Mouse (Mus musculus) embryonic facial prominence, embryonic 11.5 days (tissue): ENCODE data around the gene Crtc3. TPM values are rescaled to one million over a fixed set of nuclear protein-coding genes. Genes with fewer than 3 reads are reported as not detected.

Source experiments
- ATAC-seq: fragments of 200-750 bp; cut with Nextera tagmentation; replicated peaks from 2 replicates; pipeline ENCODE4 v1.8.0; 2017; ENCODE audit warnings: low read depth; ENCODE audit not compliant: insufficient number of reproducible peaks, low FRiP score, low TSS enrichment
- DNase-seq: peaks from one replicate; pipeline ENCODE4 v3.0.0-alpha.2; 2015; ENCODE audit warnings: low spot score
- H3K27ac ChIP-seq: fragments of 300-500 bp; sonication (generic); replicated peaks from 2 replicates; pipeline ENCODE4 v1.5.1; 2014; ENCODE audit warnings: mild to moderate bottlenecking, low read depth, low read length, control low read depth
- H3K27me3 ChIP-seq: fragments of 300-500 bp; sonication (generic); 2 replicates; pipeline ENCODE4 v1.6.1; 2014; ENCODE audit warnings: mild to moderate bottlenecking, low read length, moderate library complexity, mixed read lengths; ENCODE audit not compliant: control insufficient read depth, insufficient read depth
- H3K36me3 ChIP-seq: fragments of 300-500 bp; sonication (generic); replicated peaks from 2 replicates; pipeline ENCODE4 v1.6.1; 2014; ENCODE audit warnings: low read depth, mild to moderate bottlenecking, low read length, moderate library complexity, mixed read lengths; ENCODE audit not compliant: control insufficient read depth, insufficient read depth
- H3K4me1 ChIP-seq: fragments of 300-500 bp; sonication (generic); 2 replicates; pipeline ENCODE4 v1.6.1; 2014; ENCODE audit warnings: low read length, mixed read lengths; ENCODE audit not compliant: control insufficient read depth, insufficient read depth
- H3K4me2 ChIP-seq: fragments of 300-500 bp; sonication (generic); 2 replicates; pipeline ENCODE4 v1.6.1; 2014; ENCODE audit warnings: low read depth, mild to moderate bottlenecking, control low read depth, low read length, moderate library complexity
- H3K4me3 ChIP-seq: fragments of 300-500 bp; sonication (generic); 2 replicates; pipeline ENCODE4 v1.5.1; 2014; ENCODE audit warnings: low read depth, low read length, control low read depth
- H3K9ac ChIP-seq: fragments of 300-500 bp; sonication (generic); replicated peaks from 2 replicates; pipeline ENCODE4 v1.6.1; 2014; ENCODE audit warnings: mild to moderate bottlenecking, control low read depth, low read length
- H3K9me3 ChIP-seq: fragments of 300-500 bp; sonication (generic); replicated peaks from 2 replicates; pipeline ENCODE4 v1.6.1; 2016; ENCODE audit warnings: mild to moderate bottlenecking, low read length, inconsistent platforms, mixed read lengths; ENCODE audit not compliant: control insufficient read depth
- WGBS: fragments of 180-500 bp; shearing (Covaris S2); extraction: QIAGEN DNeasy Blood & Tissue Kit; methylation state at CpG from one replicate; pipeline ENCODE4 v1.1.7; 2014; 5-methylcytosine and 5-hydroxymethylcytosine counted together
- polyA plus RNA-seq: library from polyadenylated mRNA; unstranded; fragments of >200 nt; fragmentation: Nextera tagmentation; extraction: Ambion mirVana; gene quantifications from 2 replicates; pipeline ENCODE4 v1.2.1, GENCODE M21; 2014

The Crtc3 gene
- 8.4 and 9.7 TPM in 2 replicates for polyA plus RNA-seq

GRCm38 (mm10) chr7:80688556-80689220 lies at the start of gene Crtc3:
Crtc3 (minus strand) TSS chr7:80688877.
- Histone ChIP-seq H3K4me3 (peak within 1 kb of the TSS; percentile 83), H3K27ac (peak within 1 kb of the TSS; percentile 88), H3K36me3 (no peaks in the 10 kb centered on the region), H3K9ac (peak within 1 kb of the TSS; percentile 95), H3K4me2 (peak within 1 kb of the TSS; percentile 86), H3K9me3 (no peaks in the 10 kb centered on the region), H3K27me3 (no peaks in the 10 kb centered on the region), H3K4me1 (no peaks in the 10 kb centered on the region)
- ATAC-seq: peak; percentile 78
- WGBS: 0% methylated on average over 77 of the region's 83 CpGs
- DNase-seq: peak; percentile 80

GRCm38 (mm10) chr7:80736199-80736598 lies 47.5 kb upstream of the Crtc3 start:
- H3K27me3 ChIP-seq: no peaks in the 10 kb centered on the region
- no peak overlapping the region for H3K9ac ChIP-seq
- ATAC-seq (no peak), DNase-seq (no peak)
- no peak overlapping the region for H3K4me2 ChIP-seq
- H3K4me3 ChIP-seq: no peak overlapping the region
- H3K36me3 ChIP-seq: 0 out of 2 replicates have a peak, but pooled peaks cover 2% of the 10 kb centered on the region
- no peaks in the 10 kb centered on the region for H3K9me3 ChIP-seq
- 83% methylated on average over 10 of the region's 10 CpGs for WGBS
- no peaks in the 10 kb centered on the region for H3K4me1 ChIP-seq
- no peak overlapping the region for H3K27ac ChIP-seq

DNA sequence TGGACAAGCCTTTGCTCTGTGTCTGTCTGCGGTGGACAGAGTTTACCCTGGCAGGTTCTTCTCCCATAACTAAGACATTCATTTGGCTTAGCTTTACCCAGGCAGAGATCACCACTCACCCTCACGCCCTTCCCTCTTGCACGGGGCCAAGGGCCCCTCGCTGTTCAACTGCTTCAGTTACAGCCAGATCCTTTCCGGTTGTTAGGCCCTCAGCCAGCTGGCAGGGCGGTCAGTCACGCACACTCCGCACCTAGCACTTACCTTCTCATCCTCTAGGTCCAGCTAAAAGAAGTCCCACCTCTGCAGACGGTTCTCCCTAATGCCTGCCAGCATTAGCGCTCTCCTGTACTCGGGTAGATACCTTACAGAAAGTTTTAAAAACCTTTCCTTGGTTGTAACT lies 44.3 kb upstream of the Crtc3 start:
- no peak overlapping the region for H3K4me2 ChIP-seq
- 81% methylated on average over 11 of the region's 11 CpGs for WGBS
- no peak for DNase-seq
- H3K9ac ChIP-seq: no peak overlapping the region
- no peaks in the 10 kb centered on the region for H3K36me3 ChIP-seq
- no peak overlapping the region for H3K4me3 ChIP-seq
- no peak overlapping the region for H3K27ac ChIP-seq
- no peak for ATAC-seq
- no peaks in the 10 kb centered on the region for H3K4me1 ChIP-seq
- H3K9me3 ChIP-seq: no peaks in the 10 kb centered on the region
- H3K27me3 ChIP-seq: no peaks in the 10 kb centered on the region

GRCm38 (mm10) chr7:80729662-80730061 lies 41.0 kb upstream of the Crtc3 start:
- Histone ChIP-seq H3K4me3 (no peak overlapping the region), H3K36me3 (no peaks in the 10 kb centered on the region), H3K27me3 (no peaks in the 10 kb centered on the region), H3K9ac (no peak overlapping the region), H3K9me3 (no peaks in the 10 kb centered on the region), H3K27ac (no peak overlapping the region), H3K4me2 (no peak overlapping the region), H3K4me1 (no peaks in the 10 kb centered on the region)
- 29% methylated on average over 8 of the region's 8 CpGs for WGBS
- peak; percentile 83 for DNase-seq
- no peak for ATAC-seq

GRCm38 (mm10) chr7:80721041-80721440 lies 32.4 kb upstream of the Crtc3 start:
- no peaks in the 10 kb centered on the region; the same call in 1 of the 2 replicates for H3K36me3 ChIP-seq
- no peak for ATAC-seq
- H3K4me3 ChIP-seq: no peak overlapping the region
- no peaks in the 10 kb centered on the region for H3K27me3 ChIP-seq
- no peak overlapping the region for H3K27ac ChIP-seq
- 55% methylated on average over 9 of the region's 9 CpGs for WGBS
- no peak overlapping the region for H3K9ac ChIP-seq
- H3K9me3 ChIP-seq: no peaks in the 10 kb centered on the region
- no peak overlapping the region for H3K4me2 ChIP-seq
- no peak for DNase-seq
- no peaks in the 10 kb centered on the region for H3K4me1 ChIP-seq

- H3K9me3 ChIP-seq: no peaks in the 10 kb centered on the region
- no peaks in the 10 kb centered on the region for H3K27me3 ChIP-seq
- DNase-seq (no peak), ATAC-seq (no peak)
- no peak overlapping the region for H3K27ac ChIP-seq
- no peak overlapping the region for H3K9ac ChIP-seq
- H3K36me3 ChIP-seq: no peaks in the 10 kb centered on the region; the same call in 1 of the 2 replicates
- H3K4me3 ChIP-seq: no peak overlapping the region
- WGBS: 96% methylated on average over 7 of the region's 7 CpGs
- H3K4me1 ChIP-seq: no peaks in the 10 kb centered on the region
- no peak overlapping the region for H3K4me2 ChIP-seq
These were observed 30.9 kb upstream of the Crtc3 start for GRCm38 (mm10) chr7:80719582-80719981.

DNA sequence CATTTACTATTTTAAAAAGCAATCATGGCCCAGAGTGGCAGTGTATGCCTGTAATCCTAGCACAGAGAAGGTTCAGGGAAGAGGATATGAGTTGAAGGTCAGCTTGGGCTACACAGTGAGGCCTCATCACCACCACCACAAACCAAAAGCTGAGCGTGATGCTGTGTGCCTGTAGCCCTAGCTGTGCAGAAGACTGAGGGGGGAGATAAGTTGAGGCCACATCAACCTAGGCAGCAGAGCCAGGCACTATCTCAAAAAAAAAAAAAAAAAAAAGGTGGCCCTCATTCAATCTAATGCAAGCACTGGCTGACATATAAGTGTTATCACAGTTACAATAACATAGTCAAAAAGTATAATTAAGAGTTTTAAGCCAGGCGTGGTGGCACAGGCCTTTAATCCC lies 30.4 kb upstream of the Crtc3 start:
- no peaks in the 10 kb centered on the region for H3K27me3 ChIP-seq
- ATAC-seq (no peak), DNase-seq (no peak)
- 95% methylated on average over 2 of the region's 2 CpGs for WGBS
- no peak overlapping the region for H3K27ac ChIP-seq
- H3K4me1 ChIP-seq: no peaks in the 10 kb centered on the region
- H3K9me3 ChIP-seq: no peaks in the 10 kb centered on the region
- no peak overlapping the region for H3K4me3 ChIP-seq
- H3K4me2 ChIP-seq: no peak overlapping the region
- H3K9ac ChIP-seq: no peak overlapping the region
- H3K36me3 ChIP-seq: no peaks in the 10 kb centered on the region; the same call in 1 of the 2 replicates

DNA sequence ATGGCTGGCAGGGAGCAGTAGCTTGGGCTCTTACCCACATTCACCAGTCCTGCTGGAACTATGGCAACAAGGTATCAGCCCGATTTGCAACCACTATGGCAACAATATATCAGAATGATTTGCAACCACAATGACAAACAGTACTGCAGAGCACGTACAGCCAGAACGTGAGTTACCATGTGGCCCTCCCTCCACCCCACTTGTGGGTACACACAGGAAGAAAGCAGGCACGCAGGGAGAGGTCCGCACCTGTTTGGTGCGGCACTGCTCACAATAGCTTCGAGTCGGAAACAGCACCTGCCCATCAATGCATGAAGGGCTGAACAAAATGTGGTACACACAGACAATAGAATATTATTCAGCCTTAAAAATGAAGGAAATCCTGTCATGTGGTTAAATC lies 29.8 kb upstream of the Crtc3 start:
- DNase-seq: no peak
- no peaks in the 10 kb centered on the region for H3K4me1 ChIP-seq
- WGBS: 85% methylated on average over 8 of the region's 8 CpGs
- H3K4me2 ChIP-seq: no peak overlapping the region
- no peak overlapping the region for H3K9ac ChIP-seq
- no peak overlapping the region for H3K4me3 ChIP-seq
- ATAC-seq: no peak
- no peaks in the 10 kb centered on the region for H3K9me3 ChIP-seq
- no peaks in the 10 kb centered on the region for H3K27me3 ChIP-seq
- H3K36me3 ChIP-seq: no peaks in the 10 kb centered on the region; the same call in 1 of the 2 replicates
- H3K27ac ChIP-seq: no peak overlapping the region
